Mouse (Mus musculus): ENCODE measurements around the gene Amer2.

The Amer2 gene

GRCm38 (mm10) chr14:60386591-60387501, 13.8 kb downstream of the Amer2 start:
- no peak for DNase-seq (ENCODE audit: low read depth, low spot score)

- DNase-seq (ENCODE audit: low read depth, low spot score): no peak
These were observed 15.3 kb downstream of the Amer2 start for GRCm38 (mm10) chr14:60388332-60388731.

GRCm38 (mm10) chr14:60392202-60392601, 19.1 kb downstream of the Amer2 start:
- no peak for DNase-seq (ENCODE audit: low read depth, low spot score)

GRCm38 (mm10) chr14:60397321-60397720, 24.3 kb downstream of the Amer2 start:
- DNase-seq (ENCODE audit: low read depth, low spot score): no peak

- no peak for DNase-seq (ENCODE audit: low read depth, low spot score)
These were observed 25.8 kb downstream of the Amer2 start for GRCm38 (mm10) chr14:60398861-60399260.

- DNase-seq (ENCODE audit: low read depth, low spot score): no peak
These were observed 30.2 kb downstream of the Amer2 start for GRCm38 (mm10) chr14:60403228-60403627.

- DNase-seq (ENCODE audit: low read depth, low spot score): no peak
These were observed 32.8 kb downstream of the Amer2 start for GRCm38 (mm10) chr14:60405829-60406228.

GRCm38 (mm10) chr14:60406543-60406942, 33.5 kb downstream of the Amer2 start:
- DNase-seq (ENCODE audit: low read depth, low spot score): no peak

GRCm38 (mm10) chr14:60407319-60407718, 34.3 kb downstream of the Amer2 start:
- DNase-seq (ENCODE audit: low read depth, low spot score): no peak

- DNase-seq (ENCODE audit: low read depth, low spot score): no peak
These were observed 36.8 kb downstream of the Amer2 start for GRCm38 (mm10) chr14:60409702-60410491.

GRCm38 (mm10) chr14:60411229-60411628, 38.2 kb downstream of the Amer2 start:
- DNase-seq (ENCODE audit: low read depth, low spot score): no peak

GRCm38 (mm10) chr14:60414691-60415090, 41.6 kb downstream of the Amer2 start:
- DNase-seq (ENCODE audit: low read depth, low spot score): no peak

GRCm38 (mm10) chr14:60417924-60418323, 44.9 kb downstream of the Amer2 start:
- no peak for DNase-seq (ENCODE audit: low read depth, low spot score)

GRCm38 (mm10) chr14:60422920-60423319, 49.9 kb downstream of the Amer2 start:
- no peak for DNase-seq (ENCODE audit: low read depth, low spot score)

GRCm38 (mm10) chr14:60424174-60424573, 51.1 kb downstream of the Amer2 start:
- no peak for DNase-seq (ENCODE audit: low read depth, low spot score)

- peak; percentile 6 for DNase-seq (ENCODE audit: low read depth, low spot score)
These were observed 52.5 kb downstream of the Amer2 start for GRCm38 (mm10) chr14:60425553-60425952.

GRCm38 (mm10) chr14:60427896-60428295, 54.8 kb downstream of the Amer2 start:
- DNase-seq (ENCODE audit: low read depth, low spot score): no peak

- DNase-seq (ENCODE audit: low read depth, low spot score): no peak
These were observed 56.5 kb downstream of the Amer2 start for GRCm38 (mm10) chr14:60429513-60429912.

GRCm38 (mm10) chr14:60431515-60431914, 58.5 kb downstream of the Amer2 start:
- no peak for DNase-seq (ENCODE audit: low read depth, low spot score)

- DNase-seq (ENCODE audit: low read depth, low spot score): no peak
These were observed 59.1 kb downstream of the Amer2 start for GRCm38 (mm10) chr14:60432136-60432535.

GRCm38 (mm10) chr14:60435515-60435914, 62.5 kb downstream of the Amer2 start:
- DNase-seq (ENCODE audit: low read depth, low spot score): no peak

- no peak for DNase-seq (ENCODE audit: low read depth, low spot score)
These were observed 63.3 kb downstream of the Amer2 start for GRCm38 (mm10) chr14:60436364-60436763.
